Mouse (Mus musculus): ENCODE measurements around the gene Crygc.
"Not testable (repeated sequence)": the region's sequence is repeated elsewhere in the genome, so short reads cannot be mapped to it uniquely, and the experiment has no call there.

Gene Crygc

GRCm38 (mm10) chr1:65051696-65052095, 21.8 kb downstream of the Crygc start:
- no peak for DNase-seq

- not testable (repeated sequence) for DNase-seq
Observed at GRCm38 (mm10) chr1:65050952-65051351, 22.5 kb downstream of the Crygc start, which contains the start of gene Cryge. Gene Cryge, minus strand, starts transcription at chr1:65051149.

- peak; percentile 37 for DNase-seq
Observed at GRCm38 (mm10) chr1:65048781-65049180, 24.7 kb downstream of the Crygc start.

- DNase-seq, result no peak
Observed at GRCm38 (mm10) chr1:65046401-65047109, 26.9 kb downstream of the Crygc start.

- DNase-seq, result no peak
Observed at GRCm38 (mm10) chr1:65043433-65043832, 30.1 kb downstream of the Crygc start.

- no peak for DNase-seq
Observed at GRCm38 (mm10) chr1:65041837-65042236, 31.7 kb downstream of the Crygc start.

GRCm38 (mm10) chr1:65040806-65041205, 32.7 kb downstream of the Crygc start:
- DNase-seq, result peak; percentile 5

GRCm38 (mm10) chr1:65039679-65040078, 33.8 kb downstream of the Crygc start:
- DNase-seq, result no peak

GRCm38 (mm10) chr1:65037542-65037941, 35.9 kb downstream of the Crygc start:
- DNase-seq, result no peak

GRCm38 (mm10) chr1:65035513-65035912, 38.0 kb downstream of the Crygc start:
- no peak for DNase-seq

- DNase-seq, result no peak
Observed at GRCm38 (mm10) chr1:65032641-65033040, 40.8 kb downstream of the Crygc start, which contains the start of gene Akr1cl. Gene Akr1cl, minus strand, starts transcription at chr1:65032759.

GRCm38 (mm10) chr1:65028206-65028605, 45.3 kb downstream of the Crygc start:
- DNase-seq, result no peak

Data from kidney, adult 11 months (tissue).